Mouse (Mus musculus) MEL (cell line): ENCODE measurements at regions not wholly inside any gene's neighbourhood (a gene's known extent, or its start where the extent isn't known, plus 50 kb on each side); places are given as distances from the start of the nearest gene placed in this dataset.

ENCODE experiments used
- DNase-seq: peaks from one replicate; pipeline ENCODE4 v3.0.0; 2011; ENCODE audit warnings: low read depth, low spot score
- H3K27ac ChIP-seq: 2 replicates; pipeline ENCODE4 v1.5.1; 2012; ENCODE audit warnings: low read depth, mild to moderate bottlenecking, control low read depth, low read length, moderate library complexity; ENCODE audit not compliant: control insufficient read depth
- H3K27me3 ChIP-seq, 2 experiments: fragments of 150-350 bp in 1 of 2; sonication (generic) in 1 of 2; 2 replicates each; pipeline ENCODE4 v1.6.1; 2012; ENCODE audit warnings: low read length in 2 of 2, mild to moderate bottlenecking in 2 of 2, improper control_type of control experiment in 1 of 2, moderate library complexity in 1 of 2; ENCODE audit not compliant: insufficient read depth in 2 of 2, control insufficient read depth in 1 of 2
- H3K36me3 ChIP-seq, 2 experiments: 2 replicates each; pipeline ENCODE4 v1.6.1; 2012 to 2014; ENCODE audit warnings: low read length in 2 of 2, improper control_type of control experiment in 1 of 2, inconsistent platforms in 1 of 2, mild to moderate bottlenecking in 1 of 2; ENCODE audit not compliant: insufficient read depth in 2 of 2, control insufficient read depth in 1 of 2
- H3K4me1 ChIP-seq, 2 experiments: fragments of 150-350 bp in 1 of 2; sonication (generic) in 1 of 2; 2 replicates each; pipeline ENCODE4 v1.6.1; 2012; ENCODE audit warnings: low read length in 2 of 2, improper control_type of control experiment in 1 of 2, mild to moderate bottlenecking in 1 of 2; ENCODE audit not compliant: insufficient read depth in 2 of 2, control insufficient read depth in 1 of 2
- H3K4me3 ChIP-seq, 2 experiments: fragments of 150-350 bp in 1 of 2; sonication (generic) in 1 of 2; 2 replicates each; pipeline ENCODE4 v1.5.1; 2012; ENCODE audit warnings: low read depth in 2 of 2, low read length in 2 of 2, mild to moderate bottlenecking in 2 of 2, moderate library complexity in 2 of 2, control low read depth in 1 of 2, improper control_type of control experiment in 1 of 2; ENCODE audit not compliant: control insufficient read depth in 1 of 2, insufficient read depth in 1 of 2
- H3K79me2 ChIP-seq: 2 replicates; pipeline ENCODE4 v1.6.1; 2012; ENCODE audit warnings: mild to moderate bottlenecking, low read length, moderate library complexity; ENCODE audit not compliant: control insufficient read depth, poor library complexity, insufficient read depth
- H3K9ac ChIP-seq: 2 replicates; pipeline ENCODE4 v1.6.1; 2012; ENCODE audit warnings: low read depth, mild to moderate bottlenecking, control low read depth, low read length, moderate library complexity; ENCODE audit not compliant: control insufficient read depth, poor library complexity, severe bottlenecking
- H3K9me3 ChIP-seq: fragments of 150-350 bp; sonication (generic); replicated peaks from 2 replicates; pipeline ENCODE4 v1.6.1; 2012; ENCODE audit warnings: mild to moderate bottlenecking, low read length, improper control_type of control experiment, moderate library complexity; ENCODE audit not compliant: insufficient read depth
- CHD1 ChIP-seq: IDR thresholded peaks from 2 replicates; pipeline ENCODE4 v1.6.1; 2012; ENCODE audit warnings: low read depth, mild to moderate bottlenecking, inconsistent platforms, low read length, improper control_type of control experiment
- CHD2 ChIP-seq: IDR thresholded peaks from 2 replicates; pipeline ENCODE4 v1.6.1; 2011; ENCODE audit warnings: low read length, improper control_type of control experiment
- E2F4 ChIP-seq: IDR thresholded peaks from 2 replicates; pipeline ENCODE4 v1.6.1; 2011; ENCODE audit warnings: low read depth, low read length, improper control_type of control experiment, borderline replicate concordance
- EP300 ChIP-seq, 2 experiments: IDR thresholded peaks; 2 replicates each; pipeline ENCODE4 v1.6.1; 2011; ENCODE audit warnings: improper control_type of control experiment in 2 of 2, low read length in 2 of 2, low read depth in 1 of 2, mild to moderate bottlenecking in 1 of 2
- HCFC1 ChIP-seq: IDR thresholded peaks from 2 replicates; pipeline ENCODE4 v1.6.1; 2012; ENCODE audit warnings: low read depth, mild to moderate bottlenecking, inconsistent platforms, low read length, improper control_type of control experiment, moderate library complexity
- JUND ChIP-seq: IDR thresholded peaks from 2 replicates; pipeline ENCODE4 v1.6.1; 2011; ENCODE audit warnings: low read depth, mild to moderate bottlenecking, improper control_type of control experiment, low read length
- KAT2A ChIP-seq: conservative IDR thresholded peaks from 2 replicates; pipeline ENCODE4 v1.6.1; 2012; ENCODE audit warnings: low read depth, low read length, improper control_type of control experiment, inconsistent platforms
- MAFK ChIP-seq: IDR thresholded peaks from 2 replicates; pipeline ENCODE4 v1.6.1; 2011; ENCODE audit warnings: low read depth, mild to moderate bottlenecking, low read length, improper control_type of control experiment, borderline replicate concordance
- MAZ ChIP-seq: IDR thresholded peaks from 2 replicates; pipeline ENCODE4 v1.6.1; 2012; ENCODE audit warnings: low read depth, mild to moderate bottlenecking, inconsistent platforms, low read length, improper control_type of control experiment
- MYB ChIP-seq: IDR thresholded peaks from 2 replicates; pipeline ENCODE4 v1.6.1; 2011; ENCODE audit warnings: mild to moderate bottlenecking, low read depth, low read length, improper control_type of control experiment
- NRF1 ChIP-seq: IDR thresholded peaks from 2 replicates; pipeline ENCODE4 v1.6.1; 2014; ENCODE audit warnings: low read depth, mild to moderate bottlenecking, inconsistent platforms, low read length, improper control_type of control experiment, moderate library complexity; ENCODE audit not compliant: poor library complexity, insufficient read depth, severe bottlenecking
- POLR2A ChIP-seq, 2 experiments: IDR thresholded peaks; 2 replicates each; pipeline ENCODE4 v1.6.1; 2011 to 2012; ENCODE audit warnings: low read length in 2 of 2, mild to moderate bottlenecking in 2 of 2, control low read depth in 1 of 2, improper control_type of control experiment in 1 of 2, low read depth in 1 of 2, moderate library complexity in 1 of 2; ENCODE audit not compliant: control insufficient read depth in 1 of 2, insufficient read depth in 1 of 2, poor library complexity in 1 of 2
- POLR2AphosphoS2 ChIP-seq: IDR thresholded peaks from 2 replicates; pipeline ENCODE4 v1.6.1; 2011; ENCODE audit warnings: low read length, improper control_type of control experiment
- POLR2AphosphoS5 ChIP-seq: IDR thresholded peaks from 2 replicates; pipeline ENCODE4 v1.6.1; 2012; ENCODE audit warnings: low read depth, borderline replicate concordance, mild to moderate bottlenecking, inconsistent platforms, low read length, moderate library complexity, mixed read lengths
- RCOR1 ChIP-seq: IDR thresholded peaks from 2 replicates; pipeline ENCODE4 v1.6.1; 2012; ENCODE audit warnings: low read depth, mild to moderate bottlenecking, inconsistent platforms, low read length, improper control_type of control experiment
- SIN3A ChIP-seq: IDR thresholded peaks from 2 replicates; pipeline ENCODE4 v1.6.1; 2012; ENCODE audit warnings: low read length, improper control_type of control experiment, inconsistent platforms
- SMC3 ChIP-seq: IDR thresholded peaks from 2 replicates; pipeline ENCODE4 v1.6.1; 2011; ENCODE audit warnings: low read depth, low read length, improper control_type of control experiment
- TCF12 ChIP-seq: IDR thresholded peaks from 2 replicates; pipeline ENCODE4 v1.6.1; 2014; ENCODE audit warnings: low read depth, mild to moderate bottlenecking, inconsistent platforms, low read length, improper control_type of control experiment, moderate library complexity
- ZKSCAN1 ChIP-seq: IDR thresholded peaks from 2 replicates; pipeline ENCODE4 v1.6.1; 2012; ENCODE audit warnings: low read depth, mild to moderate bottlenecking, inconsistent platforms, low read length, improper control_type of control experiment, moderate library complexity
- ZMIZ1 ChIP-seq: IDR thresholded peaks from 2 replicates; pipeline ENCODE4 v1.6.1; 2012; ENCODE audit warnings: low read depth, mild to moderate bottlenecking, inconsistent platforms, low read length, improper control_type of control experiment, moderate library complexity
- ZNF384 ChIP-seq: IDR thresholded peaks from 2 replicates; pipeline ENCODE4 v1.6.1; 2012; ENCODE audit warnings: low read depth, mild to moderate bottlenecking, inconsistent platforms, low read length, improper control_type of control experiment

DNA sequence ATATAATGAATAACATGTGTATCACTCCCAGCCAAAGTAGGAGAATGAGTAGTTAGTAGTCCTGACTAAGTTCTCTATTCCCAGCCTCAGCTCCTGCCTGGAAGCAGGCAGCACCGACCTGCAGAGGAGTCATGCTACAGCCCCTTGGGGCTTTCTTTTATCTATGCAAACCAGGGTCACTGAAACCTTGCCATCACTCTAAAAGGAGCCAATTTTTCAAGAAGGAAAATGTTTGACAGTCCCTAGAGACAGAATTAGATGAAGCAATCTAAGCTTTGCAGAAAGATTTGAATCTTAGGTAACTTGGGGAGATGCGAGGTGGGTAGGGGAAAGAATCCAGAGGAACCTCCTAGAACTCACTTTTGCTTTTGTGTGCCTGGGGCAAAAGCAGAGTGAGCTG lies 103.5 kb upstream of the Sec61g start:
- Histone ChIP-seq H3K27ac (no peak overlapping the region), H3K4me1 (no peaks in the 10 kb centered on the region), H3K79me2 (no peaks in the 10 kb centered on the region), H3K9me3 (no peaks in the 10 kb centered on the region; the same call in 1 of the 2 replicates)
- TF ChIP-seq POLR2A (IDR thresholded peaks at IDR 0.05; ENCODE audit: control insufficient read depth in 1 of 2, insufficient read depth in 1 of 2, low read depth in 1 of 2, low read length in 2 of 2, poor library complexity in 1 of 2) (no peak), E2F4 (no peak)
- TF ChIP-seq, all 39 proteins: peak for 0
- H3K36me3 ChIP-seq = no peaks in the 10 kb centered on the region
- H3K4me3 ChIP-seq = no peak overlapping the region
- H3K9ac ChIP-seq = no peak overlapping the region
- no peak for DNase-seq
- H3K27me3 ChIP-seq = no peaks in the 10 kb centered on the region

DNA sequence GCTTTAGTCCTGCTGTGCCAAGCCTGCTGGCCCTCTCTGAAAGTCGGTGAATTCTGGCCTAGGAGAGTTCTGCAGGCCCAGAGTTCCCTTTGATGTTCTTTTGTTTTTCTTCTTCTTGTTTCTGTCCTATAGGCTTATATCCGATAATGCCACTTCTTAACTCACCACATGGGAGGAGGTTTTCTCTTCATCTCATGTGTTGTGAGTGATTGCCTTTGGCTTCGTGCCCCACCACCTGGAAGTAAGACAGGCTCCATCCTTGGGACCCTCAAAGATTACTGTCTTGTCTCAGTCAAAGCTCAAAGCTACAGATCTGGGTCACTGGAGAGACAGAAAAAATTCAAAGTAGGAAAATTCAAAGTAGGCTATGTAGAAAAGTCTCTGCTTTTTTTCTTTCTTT lies 104.2 kb upstream of the Sec61g start:
- Histone ChIP-seq H3K9me3 (no peaks in the 10 kb centered on the region; the same call in 1 of the 2 replicates), H3K9ac (no peak overlapping the region), H3K27me3 (no peaks in the 10 kb centered on the region), H3K36me3 (no peaks in the 10 kb centered on the region), H3K79me2 (no peaks in the 10 kb centered on the region), H3K27ac (no peak overlapping the region), H3K4me1 (no peaks in the 10 kb centered on the region), H3K4me3 (no peak overlapping the region)
- TF ChIP-seq CHD1 = no peak
- TF ChIP-seq MYB = no peak
- no peak for TF ChIP-seq SIN3A
- no peak for TF ChIP-seq KAT2A
- TF ChIP-seq ZNF384 = no peak
- TF ChIP-seq ZMIZ1 = no peak
- no peak for TF ChIP-seq MAZ
- no peak for TF ChIP-seq POLR2AphosphoS2
- TF ChIP-seq CHD2 = no peak
- TF ChIP-seq MAFK = no peak
- TF ChIP-seq RCOR1 = no peak
- TF ChIP-seq EP300 (IDR thresholded peaks at IDR 0.05; ENCODE audit: low read depth in 1 of 2, low read length in 2 of 2) = no peak
- no peak for TF ChIP-seq HCFC1
- TF ChIP-seq NRF1 = no peak
- no peak for TF ChIP-seq ZKSCAN1
- DNase-seq = no peak

DNA sequence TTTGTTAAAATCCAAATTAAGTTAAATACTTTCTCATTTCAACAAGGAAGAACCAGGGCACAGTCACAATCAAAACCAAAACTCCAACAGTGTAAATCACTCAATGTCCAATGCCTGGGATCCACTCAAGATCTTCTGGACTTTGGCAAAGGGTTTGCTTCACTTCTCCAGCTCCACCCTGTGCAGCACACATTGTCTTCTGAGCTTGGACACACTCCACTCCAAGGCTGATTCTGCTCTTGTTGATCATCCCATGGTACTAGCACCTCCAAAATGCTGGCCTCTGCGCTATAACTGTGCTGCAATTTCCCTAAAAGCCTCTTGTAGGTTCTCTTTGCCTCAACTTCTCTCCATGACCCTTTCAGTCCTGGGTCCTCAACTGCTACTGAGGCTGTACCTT lies 111.5 kb upstream of the Sec61g start:
- no peaks in the 10 kb centered on the region for H3K9me3 ChIP-seq
- H3K79me2 ChIP-seq = no peaks in the 10 kb centered on the region
- TF ChIP-seq POLR2AphosphoS5 (no peak), ZKSCAN1 (no peak), ZMIZ1 (no peak), RCOR1 (no peak), SMC3 (no peak), TCF12 (no peak), JUND (no peak), EP300 (IDR thresholded peaks at IDR 0.05; ENCODE audit: low read depth in 1 of 2, low read length in 2 of 2) (no peak)
- H3K4me3 ChIP-seq = no peak overlapping the region
- no peak for DNase-seq
- no peak overlapping the region for H3K27ac ChIP-seq
- no peaks in the 10 kb centered on the region for H3K27me3 ChIP-seq
- no peaks in the 10 kb centered on the region for H3K36me3 ChIP-seq
- H3K4me1 ChIP-seq = no peaks in the 10 kb centered on the region
- no peak overlapping the region for H3K9ac ChIP-seq
